Mouse (Mus musculus): ENCODE data around the gene Lrp1.

DNA sequence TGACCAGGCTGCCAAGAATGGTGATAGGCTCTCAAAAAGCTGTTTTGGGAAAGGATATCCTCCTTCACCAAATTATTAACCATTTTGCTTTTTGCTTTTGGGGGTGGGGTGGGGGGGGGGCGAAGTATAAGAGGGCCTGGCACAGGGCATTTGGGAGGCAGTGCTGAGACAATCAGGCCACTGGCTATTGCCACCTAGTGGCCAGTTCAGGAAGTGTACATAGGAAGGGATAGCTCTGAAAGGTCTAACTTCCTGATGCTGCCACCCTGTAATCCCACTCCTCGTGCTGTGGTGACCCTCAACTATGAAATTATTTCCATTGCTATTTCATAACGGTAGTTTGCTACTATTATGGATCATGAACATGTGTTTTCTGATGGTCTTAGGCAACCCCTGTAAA, 5.5 kb upstream of the Lrp1 start:
- no peak for TF ChIP-seq POLR2A (IDR thresholded peaks at IDR 0.05; ENCODE audit: low read depth, low read length)
- TF ChIP-seq CTCF (IDR thresholded peaks at IDR 0.05; ENCODE audit: borderline replicate concordance, insufficient read depth, low read length), result no peak

Data from embryonic fibroblast, embryonic 13.5 days (primary cell).